Mouse (Mus musculus) embryonic fibroblast, embryonic 13.5 days (primary cell): ENCODE results near the gene Tns1.

ENCODE experiments used
- CTCF ChIP-seq: IDR thresholded peaks from 2 replicates; pipeline ENCODE4 v1.5.1; 2011; ENCODE audit warnings: mild to moderate bottlenecking, control low read depth, low read length, moderate library complexity, borderline replicate concordance; ENCODE audit not compliant: insufficient read depth
- POLR2A ChIP-seq: IDR thresholded peaks from 2 replicates; pipeline ENCODE4 v1.6.1; 2011; ENCODE audit warnings: low read depth, mild to moderate bottlenecking, control low read depth, low read length, moderate library complexity

- TF ChIP-seq CTCF, result no peak
- TF ChIP-seq POLR2A, result no peak
Observed at GRCm38 (mm10) chr1:74149106-74149885, 25.0 kb upstream of the Tns1 start.
